Mouse (Mus musculus): ENCODE measurements around the gene Slc25a33. TPM values are rescaled to one million over a fixed set of nuclear protein-coding genes. Genes with fewer than 3 reads are reported as not detected.
A peak's percentile ranks its signal among the peaks of the same experiment; 100 is the strongest.

Gene Slc25a33
- total and polyA plus RNA-seq, 2 experiments from 2014 or later: 12.5 to 29.7 TPM

GRCm38 (mm10) chr4:149744119-149744518 is 30.0 kb downstream of the Slc25a33 start:
- Histone ChIP-seq H3K27me3 (ENCODE audit: insufficient read depth, low read length) (no peaks in the 10 kb centered on the region), H3K27ac (ENCODE audit: low read depth, low read length) (no peak overlapping the region), H3K36me3 (ENCODE audit: insufficient read depth) (peaks cover 18% of the 10 kb centered on the region), H3K4me1 (ENCODE audit: insufficient read depth) (no peaks in the 10 kb centered on the region), H3K4me3 (ENCODE audit: low read depth, low read length) (no peak overlapping the region), H3K9me3 (ENCODE audit: low read length) (no peaks in the 10 kb centered on the region), H3K4me2 (ENCODE audit: low read depth) (no peak overlapping the region), H3K9ac (no peak overlapping the region)
- TF ChIP-seq CTCF (IDR thresholded peaks at IDR 0.05; ENCODE audit: low read depth): no peak
- DNase-seq: no peak
- 91% methylated on average over 7 of the region's 7 CpGs for WGBS
- ATAC-seq: no peak

DNA sequence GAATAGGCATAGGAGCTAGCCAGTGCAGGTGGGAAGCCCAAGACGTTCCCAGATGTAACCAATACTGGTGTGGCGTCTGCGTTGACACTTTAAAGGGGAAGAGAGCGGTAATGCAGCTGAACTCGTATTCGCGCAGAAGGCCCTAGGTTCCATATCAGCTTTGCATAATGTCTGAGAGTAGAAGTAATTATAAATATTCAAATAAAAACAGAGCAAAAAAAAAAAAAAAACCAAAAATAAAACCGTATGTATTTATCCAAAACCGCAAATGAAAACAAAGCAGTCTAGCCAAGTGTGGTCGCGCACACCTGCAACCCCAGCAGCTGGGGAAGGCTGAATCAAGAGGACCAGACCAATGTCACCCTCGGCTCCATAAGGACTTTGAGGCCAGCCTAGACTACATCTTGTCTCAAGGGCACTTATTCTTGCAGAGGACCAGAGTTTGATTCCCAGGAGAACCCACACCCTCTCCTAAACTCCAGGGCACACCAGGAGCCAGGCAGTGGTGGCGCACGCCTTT is 32.0 kb downstream of the Slc25a33 start:
- no peaks in the 10 kb centered on the region for H3K4me1 ChIP-seq (ENCODE audit: insufficient read depth)
- no peaks in the 10 kb centered on the region for H3K9me3 ChIP-seq (ENCODE audit: low read length)
- no peaks in the 10 kb centered on the region for H3K27me3 ChIP-seq (ENCODE audit: insufficient read depth, low read length)
- no peak for TF ChIP-seq CTCF (IDR thresholded peaks at IDR 0.05; ENCODE audit: low read depth)
- 92% methylated on average over 14 of the region's 14 CpGs for WGBS
- H3K4me3 ChIP-seq (ENCODE audit: low read depth, low read length): no peak overlapping the region
- DNase-seq (no peak), ATAC-seq (no peak)
- peaks cover 18% of the 10 kb centered on the region for H3K36me3 ChIP-seq (ENCODE audit: insufficient read depth)
- no peak overlapping the region for H3K27ac ChIP-seq (ENCODE audit: low read depth, low read length)
- no peak overlapping the region for H3K9ac ChIP-seq
- no peak overlapping the region for H3K4me2 ChIP-seq (ENCODE audit: low read depth)

GRCm38 (mm10) chr4:149740301-149740700 is 33.8 kb downstream of the Slc25a33 start:
- no peak for DNase-seq
- Histone ChIP-seq H3K9me3 (ENCODE audit: low read length) (no peaks in the 10 kb centered on the region), H3K4me3 (ENCODE audit: low read depth, low read length) (no peak overlapping the region), H3K36me3 (ENCODE audit: insufficient read depth) (peaks cover 18% of the 10 kb centered on the region), H3K27ac (ENCODE audit: low read depth, low read length) (no peak overlapping the region), H3K4me2 (ENCODE audit: low read depth) (no peak overlapping the region), H3K9ac (no peak overlapping the region), H3K27me3 (ENCODE audit: insufficient read depth, low read length) (no peaks in the 10 kb centered on the region), H3K4me1 (ENCODE audit: insufficient read depth) (0 out of 2 replicates have a peak, but pooled peaks cover 7% of the 10 kb centered on the region)
- no peak for TF ChIP-seq CTCF (IDR thresholded peaks at IDR 0.05; ENCODE audit: low read depth)
- ATAC-seq: no peak
- 86% methylated on average over 7 of the region's 7 CpGs for WGBS

DNA sequence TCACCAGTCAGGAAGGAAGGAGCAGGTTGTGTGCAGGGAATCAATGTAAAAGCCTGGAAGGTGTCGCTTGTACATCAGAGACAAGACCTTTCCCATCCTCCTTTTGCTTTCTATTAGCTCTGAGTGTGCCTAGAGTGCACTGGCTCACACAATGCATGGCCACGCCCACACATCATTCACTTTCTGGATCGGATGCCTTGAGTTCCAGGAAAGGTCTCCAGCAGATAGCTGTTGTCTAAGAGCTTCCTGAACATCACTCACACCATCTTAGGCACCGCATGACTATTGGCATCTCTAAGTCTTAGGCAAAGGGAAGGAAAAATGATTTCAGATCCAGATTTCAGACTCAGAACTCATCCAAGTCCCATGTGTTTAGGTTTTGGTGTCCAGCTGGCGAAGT is 34.6 kb downstream of the Slc25a33 start:
- 75% methylated on average over 5 of the region's 5 CpGs for WGBS
- ATAC-seq (no peak), DNase-seq (no peak)
- no peak for TF ChIP-seq CTCF (IDR thresholded peaks at IDR 0.05; ENCODE audit: low read depth)
- Histone ChIP-seq H3K36me3 (ENCODE audit: insufficient read depth) (peaks cover 12% of the 10 kb centered on the region), H3K27ac (ENCODE audit: low read depth, low read length) (no peak overlapping the region), H3K9me3 (ENCODE audit: low read length) (no peaks in the 10 kb centered on the region), H3K27me3 (ENCODE audit: insufficient read depth, low read length) (no peaks in the 10 kb centered on the region), H3K4me3 (ENCODE audit: low read depth, low read length) (no peak overlapping the region), H3K9ac (no peak overlapping the region), H3K4me2 (ENCODE audit: low read depth) (no peak overlapping the region), H3K4me1 (ENCODE audit: insufficient read depth) (0 out of 2 replicates have a peak, but pooled peaks cover 14% of the 10 kb centered on the region)

DNA sequence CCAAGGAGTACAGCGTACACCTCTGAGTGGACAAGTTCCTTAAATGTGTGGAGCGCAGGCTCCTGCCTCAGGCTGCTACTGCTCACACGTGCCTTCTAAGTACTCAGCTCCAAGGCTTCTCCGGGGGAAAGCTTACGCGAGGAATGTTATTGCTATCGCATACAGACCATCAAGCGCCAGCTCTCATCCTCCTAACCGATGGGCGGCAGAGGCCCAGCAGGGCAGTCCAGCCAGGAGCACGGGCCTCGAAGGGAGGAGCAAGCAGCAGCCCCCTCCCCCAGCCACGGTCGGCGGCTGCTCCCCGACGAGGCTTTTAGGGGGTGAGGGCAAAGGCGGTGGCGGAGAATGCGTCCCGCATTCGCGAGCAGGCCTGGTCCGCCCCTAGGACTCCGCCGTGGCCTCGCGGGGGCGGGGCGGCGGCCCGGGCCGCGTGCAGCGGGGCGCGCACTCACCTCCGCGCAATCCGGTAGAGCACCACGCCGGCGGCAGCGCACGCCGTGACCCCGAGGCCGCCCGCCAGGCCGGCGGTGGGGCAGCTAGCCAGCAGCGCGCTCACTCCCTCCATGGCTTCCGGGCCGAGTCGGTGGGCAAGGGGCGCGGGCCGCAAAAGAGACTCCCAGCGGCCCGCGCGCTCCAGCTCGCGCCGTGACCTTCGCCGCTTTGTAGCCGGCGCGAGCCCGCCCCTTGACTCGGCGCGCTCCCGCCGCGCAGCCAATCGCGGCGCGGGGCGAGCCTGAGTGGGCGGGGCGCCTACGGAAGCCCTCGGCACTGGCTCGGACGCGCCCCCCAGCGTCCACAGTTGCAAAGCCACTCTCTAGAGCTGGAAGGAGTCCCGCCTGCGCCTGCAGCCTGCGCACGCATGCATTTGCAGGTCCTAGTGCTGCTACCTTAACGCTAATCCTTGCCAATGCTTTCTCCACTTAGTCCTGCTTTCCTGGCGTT is 36.4 kb downstream of the Slc25a33 start, which contains the start of gene Tmem201:
TSS of gene Tmem201 (minus strand) at position 662 of the 942 bp plus-strand sequence.
- no peaks in the 10 kb centered on the region for H3K27me3 ChIP-seq (ENCODE audit: insufficient read depth, low read length)
- H3K27ac ChIP-seq (ENCODE audit: low read depth, low read length): peak within 1 kb of the TSS; percentile 79
- TF ChIP-seq CTCF (IDR thresholded peaks at IDR 0.05; ENCODE audit: low read depth): peak; percentile 92
- H3K9ac ChIP-seq: peak within 1 kb of the TSS; percentile 79
- 0 out of 2 replicates have a peak, but pooled peaks cover 3% of the 10 kb centered on the region for H3K36me3 ChIP-seq (ENCODE audit: insufficient read depth)
- peak within 1 kb of the TSS; percentile 90 for H3K4me3 ChIP-seq (ENCODE audit: low read depth, low read length)
- no peaks in the 10 kb centered on the region for H3K9me3 ChIP-seq (ENCODE audit: low read length)
- H3K4me2 ChIP-seq (ENCODE audit: low read depth): peak within 1 kb of the TSS; percentile 93
- WGBS: 2% methylated on average over 94 of the region's 97 CpGs
- DNase-seq: peak; percentile 98
- H3K4me1 ChIP-seq (ENCODE audit: insufficient read depth): peaks cover 26% of the 10 kb centered on the region
- peak; percentile 94 for ATAC-seq

- ATAC-seq (no peak), DNase-seq (peak; percentile 50)
- no peaks in the 10 kb centered on the region for H3K9me3 ChIP-seq (ENCODE audit: low read length)
- H3K4me1 ChIP-seq (ENCODE audit: insufficient read depth): peaks cover 26% of the 10 kb centered on the region
- peak overlapping the region; percentile 79 for H3K9ac ChIP-seq
- peak overlapping the region; percentile 93 for H3K4me2 ChIP-seq (ENCODE audit: low read depth)
- no peak for TF ChIP-seq CTCF (IDR thresholded peaks at IDR 0.05; ENCODE audit: low read depth)
- H3K4me3 ChIP-seq (ENCODE audit: low read depth, low read length): peak overlapping the region; percentile 90
- 0 out of 2 replicates have a peak, but pooled peaks cover 3% of the 10 kb centered on the region for H3K36me3 ChIP-seq (ENCODE audit: insufficient read depth)
- H3K27me3 ChIP-seq (ENCODE audit: insufficient read depth, low read length): no peaks in the 10 kb centered on the region
- 34% methylated on average over 4 of the region's 4 CpGs for WGBS
- no peak overlapping the region for H3K27ac ChIP-seq (ENCODE audit: low read depth, low read length)
These were observed 37.5 kb downstream of the Slc25a33 start for GRCm38 (mm10) chr4:149736581-149736980.
